Mouse (Mus musculus) embryonic facial prominence, embryonic 14.5 days (tissue): ENCODE results near the gene Gabrr1. TPM values are rescaled to one million over a fixed set of nuclear protein-coding genes. Genes with fewer than 3 reads are reported as not detected.

Source experiments
- ATAC-seq: fragments of 200-750 bp; cut with Nextera tagmentation; 2 replicates; pipeline ENCODE4 v1.8.0; 2017; ENCODE audit warnings: low read depth, moderate number of reproducible peaks, moderate TSS enrichment
- DNase-seq: peaks from one replicate; pipeline ENCODE4 v3.0.0-alpha.2; 2015; ENCODE audit warnings: low spot score
- H3K27ac ChIP-seq: fragments of 300-500 bp; sonication (generic); replicated peaks from 2 replicates; pipeline ENCODE4 v1.5.1; 2014; ENCODE audit warnings: low read depth, mild to moderate bottlenecking, low read length, moderate library complexity
- H3K27me3 ChIP-seq: fragments of 300-500 bp; sonication (generic); replicated peaks from 2 replicates; pipeline ENCODE4 v1.6.1; 2014; ENCODE audit warnings: low read length; ENCODE audit not compliant: control insufficient read depth, insufficient read depth
- H3K36me3 ChIP-seq: fragments of 300-500 bp; sonication (generic); 2 replicates; pipeline ENCODE4 v1.6.1; 2014; ENCODE audit warnings: low read length, mixed read lengths; ENCODE audit not compliant: control insufficient read depth, insufficient read depth
- H3K4me1 ChIP-seq: fragments of 300-500 bp; sonication (generic); 2 replicates; pipeline ENCODE4 v1.6.1; 2014; ENCODE audit warnings: antibody characterized with exemption, low read length; ENCODE audit not compliant: control insufficient read depth, insufficient read depth
- H3K4me2 ChIP-seq: fragments of 300-500 bp; sonication (generic); 2 replicates; pipeline ENCODE4 v1.6.1; 2014; ENCODE audit warnings: low read depth, mild to moderate bottlenecking, low read length, moderate library complexity, mixed read lengths
- H3K4me3 ChIP-seq: fragments of 300-500 bp; sonication (generic); 2 replicates; pipeline ENCODE4 v1.5.1; 2014; ENCODE audit warnings: low read depth, mild to moderate bottlenecking, low read length
- H3K9ac ChIP-seq: fragments of 300-500 bp; sonication (generic); 2 replicates; pipeline ENCODE4 v1.6.1; 2014; ENCODE audit warnings: low read depth, mild to moderate bottlenecking, low read length, moderate library complexity, mixed read lengths
- H3K9me3 ChIP-seq: fragments of 300-500 bp; sonication (generic); 2 replicates; pipeline ENCODE4 v1.6.1; 2016; ENCODE audit warnings: low read length; ENCODE audit not compliant: control insufficient read depth
- WGBS: fragments of 180-500 bp; shearing (Covaris S2); extraction: QIAGEN DNeasy Blood & Tissue Kit; methylation state at CpG from one replicate; pipeline ENCODE4 v1.1.7; 2014; 5-methylcytosine and 5-hydroxymethylcytosine counted together
- polyA plus RNA-seq: library from polyadenylated mRNA; unstranded; fragments of >200 nt; fragmentation: Nextera tagmentation; extraction: Ambion mirVana; gene quantifications from 2 replicates; pipeline ENCODE4 v1.2.1, GENCODE M21; 2014

The Gabrr1 gene
- polyA plus RNA-seq, 1 experiment from 2014 or later = not detected

- Histone ChIP-seq H3K27me3 (no peaks in the 10 kb centered on the region), H3K36me3 (0 out of 2 replicates have a peak, but pooled peaks cover 3% of the 10 kb centered on the region), H3K4me1 (no peaks in the 10 kb centered on the region), H3K4me3 (peak overlapping the region; percentile 64), H3K9me3 (no peaks in the 10 kb centered on the region), H3K9ac (peak overlapping the region; percentile 73), H3K27ac (peak overlapping the region; percentile 82), H3K4me2 (peak overlapping the region; percentile 85)
- WGBS = under 1% methylated on average over 43 of the region's 123 CpGs
- ATAC-seq (peak; percentile 93), DNase-seq (peak; percentile 91)
Measured at GRCm38 (mm10) chr4:33188781-33189734, 56.7 kb downstream of the Gabrr1 start.

GRCm38 (mm10) chr4:33189735-33190036, 57.4 kb downstream of the Gabrr1 start, which contains the start of gene Pm20d2:
TSS of gene Pm20d2 (minus strand) at chr4:33189737.
- H3K27ac ChIP-seq = peak within 1 kb of the TSS; percentile 82
- peak within 1 kb of the TSS; percentile 64 for H3K4me3 ChIP-seq
- no peaks in the 10 kb centered on the region for H3K4me1 ChIP-seq
- H3K9ac ChIP-seq = peak within 1 kb of the TSS; percentile 73
- 10% methylated on average over 6 of the region's 6 CpGs for WGBS
- ATAC-seq = no peak
- H3K36me3 ChIP-seq = 0 out of 2 replicates have a peak, but pooled peaks cover 3% of the 10 kb centered on the region
- no peak for DNase-seq
- H3K9me3 ChIP-seq = no peaks in the 10 kb centered on the region
- H3K4me2 ChIP-seq = peak within 1 kb of the TSS; percentile 85
- no peaks in the 10 kb centered on the region for H3K27me3 ChIP-seq

GRCm38 (mm10) chr4:33198117-33198516, 65.8 kb downstream of the Gabrr1 start:
- H3K4me3 ChIP-seq = no peak overlapping the region
- H3K27ac ChIP-seq = no peak overlapping the region
- no peaks in the 10 kb centered on the region for H3K4me1 ChIP-seq
- no peak for ATAC-seq
- DNase-seq = no peak
- H3K4me2 ChIP-seq = no peak overlapping the region
- no peaks in the 10 kb centered on the region for H3K36me3 ChIP-seq
- WGBS = 14% methylated on average over 2 of the region's 2 CpGs
- H3K9ac ChIP-seq = no peak overlapping the region
- no peaks in the 10 kb centered on the region for H3K27me3 ChIP-seq
- H3K9me3 ChIP-seq = no peaks in the 10 kb centered on the region

GRCm38 (mm10) chr4:33204682-33205081, 72.4 kb downstream of the Gabrr1 start:
- H3K27me3 ChIP-seq = no peaks in the 10 kb centered on the region
- 4% methylated on average over 4 of the region's 4 CpGs for WGBS
- H3K4me3 ChIP-seq = no peak overlapping the region
- ATAC-seq (0 out of 2 replicates have a peak, but pooled peaks have one; percentile 34), DNase-seq (no peak)
- H3K9me3 ChIP-seq = no peaks in the 10 kb centered on the region
- no peak overlapping the region for H3K9ac ChIP-seq
- no peaks in the 10 kb centered on the region for H3K36me3 ChIP-seq
- H3K4me2 ChIP-seq = no peak overlapping the region
- H3K4me1 ChIP-seq = peaks cover 2% of the 10 kb centered on the region; the same call in 1 of the 2 replicates
- no peak overlapping the region for H3K27ac ChIP-seq

- no peak overlapping the region for H3K4me3 ChIP-seq
- H3K27ac ChIP-seq = no peak overlapping the region
- no peaks in the 10 kb centered on the region for H3K9me3 ChIP-seq
- no peaks in the 10 kb centered on the region for H3K27me3 ChIP-seq
- peaks cover 5% of the 10 kb centered on the region; the same call in 1 of the 2 replicates for H3K4me1 ChIP-seq
- ATAC-seq (no peak), DNase-seq (no peak)
- no peak overlapping the region for H3K9ac ChIP-seq
- H3K36me3 ChIP-seq = no peaks in the 10 kb centered on the region
- H3K4me2 ChIP-seq = no peak overlapping the region
- 62% methylated on average over 2 of the region's 2 CpGs for WGBS
Measured at GRCm38 (mm10) chr4:33207551-33207950, 75.2 kb downstream of the Gabrr1 start.

GRCm38 (mm10) chr4:33208881-33209841, 76.8 kb downstream of the Gabrr1 start, which contains the start of gene Srsf12:
TSS of gene Srsf12 (plus strand) at chr4:33208991.
- ATAC-seq (peak; percentile 85), DNase-seq (peak; percentile 40)
- H3K27ac ChIP-seq = peak within 1 kb of the TSS; percentile 52
- peaks cover 5% of the 10 kb centered on the region; the same call in 1 of the 2 replicates for H3K4me1 ChIP-seq
- peak within 1 kb of the TSS; percentile 75 for H3K4me3 ChIP-seq
- H3K27me3 ChIP-seq = no peaks in the 10 kb centered on the region
- H3K36me3 ChIP-seq = no peaks in the 10 kb centered on the region
- H3K9me3 ChIP-seq = no peaks in the 10 kb centered on the region
- H3K4me2 ChIP-seq = peak within 1 kb of the TSS; percentile 93
- peak within 1 kb of the TSS; percentile 83 for H3K9ac ChIP-seq
- WGBS = 3% methylated on average over 38 of the region's 65 CpGs

Other genes with a start within 250 kb of the Gabrr1 start
- gene Ankrd6, start 181.7 kb upstream of the Gabrr1 start, polyA plus RNA-seq = 11.0 and 11.2 TPM in 2 replicates
- 18.3 and 21.8 TPM in 2 replicates for gene Rragd, start 149.5 kb upstream of the Gabrr1 start, polyA plus RNA-seq
- 45.1 and 54.7 TPM in 2 replicates for gene Ube2j1, start 101.1 kb upstream of the Gabrr1 start, polyA plus RNA-seq
- 0.18 and 0.67 TPM in 2 replicates for gene Gabrr2, start 69.5 kb upstream of the Gabrr1 start, polyA plus RNA-seq
- 1.2 and 1.6 TPM in 2 replicates for gene Pm20d2, start 57.2 kb downstream of the Gabrr1 start, polyA plus RNA-seq
- gene Srsf12, start 76.5 kb downstream of the Gabrr1 start, polyA plus RNA-seq = 12.5 and 14.4 TPM in 2 replicates
- gene Pnrc1, start 157.6 kb downstream of the Gabrr1 start, polyA plus RNA-seq = 105 and 115 TPM in 2 replicates
- 18.9 and 20.8 TPM in 2 replicates for gene Rngtt, start 177.8 kb downstream of the Gabrr1 start, polyA plus RNA-seq